Mouse (Mus musculus) spleen, adult 12 weeks (tissue): ENCODE results near the gene Olfr376.

Experiments used
- DNase-seq: peaks from one replicate; pipeline ENCODE4 v3.0.0; 2022; ENCODE audit warnings: low spot score

Gene Olfr376

GRCm38 (mm10) chr11:73370946-73371345, at the start of gene Olfr376:
Olfr376 (plus strand) TSS chr11:73371246.
- DNase-seq, result no peak

GRCm38 (mm10) chr11:73323906-73324830, 46.9 kb upstream of the Olfr376 start:
- DNase-seq, result no peak

GRCm38 (mm10) chr11:73326485-73326886, 44.6 kb upstream of the Olfr376 start:
- no peak for DNase-seq

- no peak for DNase-seq
Observed at GRCm38 (mm10) chr11:73327361-73327760, 43.7 kb upstream of the Olfr376 start.

GRCm38 (mm10) chr11:73329442-73329841, 41.6 kb upstream of the Olfr376 start, which contains the start of the genes Aspa, Gm49340 and Spata22:
Aspa (minus strand) TSS chr11:73329596.
Gm49340 (plus strand) TSS chr11:73329741.
Spata22 (plus strand) TSS chr11:73329741.
- DNase-seq, result no peak

- DNase-seq, result no peak
Observed at GRCm38 (mm10) chr11:73333357-73333756, 37.7 kb upstream of the Olfr376 start.

GRCm38 (mm10) chr11:73336919-73337318, 34.1 kb upstream of the Olfr376 start:
- no peak for DNase-seq

- no peak for DNase-seq
Observed at GRCm38 (mm10) chr11:73350483-73350882, 20.6 kb upstream of the Olfr376 start, which contains the start of gene Olfr20. Olfr20 (plus strand) TSS chr11:73350783.

- DNase-seq, result no peak
Observed at GRCm38 (mm10) chr11:73395374-73395773, 24.3 kb downstream of the Olfr376 start.

- no peak for DNase-seq
Observed at GRCm38 (mm10) chr11:73399514-73399913, 28.5 kb downstream of the Olfr376 start, which contains the start of gene Olfr1. Olfr1 (minus strand) TSS chr11:73399614.
